Mouse (Mus musculus): ENCODE measurements around the gene Efcab9.

Gene Efcab9

GRCm38 (mm10) chr11:32531871-32532764 lies at the start of gene Efcab9:
Gene Efcab9, minus strand, starts transcription at chr11:32532081.
- DNase-seq (ENCODE audit: low spot score), result no peak

- no peak for DNase-seq (ENCODE audit: low spot score)
These were observed 49.1 kb upstream of the Efcab9 start for GRCm38 (mm10) chr11:32581031-32581430.

- no peak for DNase-seq (ENCODE audit: low spot score)
These were observed 48.5 kb upstream of the Efcab9 start for GRCm38 (mm10) chr11:32580305-32580947.

- no peak for DNase-seq (ENCODE audit: low spot score)
These were observed 44.8 kb upstream of the Efcab9 start for GRCm38 (mm10) chr11:32576760-32577050.

- no peak for DNase-seq (ENCODE audit: low spot score)
These were observed 44.3 kb upstream of the Efcab9 start for GRCm38 (mm10) chr11:32575964-32576759.

- DNase-seq (ENCODE audit: low spot score), result no peak
These were observed 41.8 kb upstream of the Efcab9 start for GRCm38 (mm10) chr11:32573669-32574068.

GRCm38 (mm10) chr11:32571103-32571502 lies 39.2 kb upstream of the Efcab9 start:
- DNase-seq (ENCODE audit: low spot score), result no peak

- no peak for DNase-seq (ENCODE audit: low spot score)
These were observed 36.9 kb upstream of the Efcab9 start for GRCm38 (mm10) chr11:32568637-32569293.

- no peak for DNase-seq (ENCODE audit: low spot score)
These were observed 36.2 kb upstream of the Efcab9 start for GRCm38 (mm10) chr11:32568060-32568459.

- DNase-seq (ENCODE audit: low spot score), result no peak
These were observed 35.3 kb upstream of the Efcab9 start for GRCm38 (mm10) chr11:32567000-32567855.

GRCm38 (mm10) chr11:32566184-32566583 lies 34.3 kb upstream of the Efcab9 start:
- DNase-seq (ENCODE audit: low spot score), result no peak

- no peak for DNase-seq (ENCODE audit: low spot score)
These were observed 33.2 kb upstream of the Efcab9 start for GRCm38 (mm10) chr11:32565088-32565487.

GRCm38 (mm10) chr11:32564629-32565028 lies 32.7 kb upstream of the Efcab9 start:
- no peak for DNase-seq (ENCODE audit: low spot score)

- DNase-seq (ENCODE audit: low spot score), result no peak
These were observed 31.8 kb upstream of the Efcab9 start for GRCm38 (mm10) chr11:32563660-32564059.

- DNase-seq (ENCODE audit: low spot score), result no peak
These were observed 30.8 kb upstream of the Efcab9 start for GRCm38 (mm10) chr11:32562706-32563105.

- DNase-seq (ENCODE audit: low spot score), result no peak
These were observed 29.8 kb upstream of the Efcab9 start for GRCm38 (mm10) chr11:32561465-32562355.

GRCm38 (mm10) chr11:32560015-32560770 lies 28.3 kb upstream of the Efcab9 start:
- DNase-seq (ENCODE audit: low spot score), result no peak

GRCm38 (mm10) chr11:32558677-32559076 lies 26.8 kb upstream of the Efcab9 start:
- no peak for DNase-seq (ENCODE audit: low spot score)

- DNase-seq (ENCODE audit: low spot score), result no peak
These were observed 26.1 kb upstream of the Efcab9 start for GRCm38 (mm10) chr11:32558026-32558425.
